Mouse (Mus musculus) ZHBTc4 (cell line): ENCODE results near the gene Rnf34.

Experiments used
- DNase-seq: peaks from one replicate; pipeline ENCODE4 v3.0.0-alpha.2; 2011; ENCODE audit warnings: low read depth, low spot score

Rnf34 gene

DNA sequence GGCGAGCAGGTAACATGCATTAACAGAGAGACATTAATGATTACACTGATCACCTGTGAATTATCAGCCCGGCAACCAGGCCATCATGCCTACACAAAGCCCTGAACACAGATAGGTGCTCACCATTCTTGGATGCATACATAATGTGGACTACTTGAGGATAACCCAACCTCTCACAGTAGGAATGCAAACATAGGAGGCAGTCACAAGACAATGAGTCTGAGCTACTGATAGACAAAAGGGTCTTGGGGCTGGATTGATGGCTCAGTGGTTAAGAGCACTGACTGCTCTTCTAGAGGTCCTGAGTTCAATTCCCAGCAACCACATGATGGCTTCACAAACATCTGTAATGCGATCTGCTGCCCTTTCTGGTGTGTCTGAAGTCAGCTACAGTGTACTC, 22.8 kb downstream of the Rnf34 start:
- DNase-seq = peak; percentile 66

GRCm38 (mm10) chr5:122873573-122873972, 23.7 kb downstream of the Rnf34 start:
- DNase-seq = no peak

DNA sequence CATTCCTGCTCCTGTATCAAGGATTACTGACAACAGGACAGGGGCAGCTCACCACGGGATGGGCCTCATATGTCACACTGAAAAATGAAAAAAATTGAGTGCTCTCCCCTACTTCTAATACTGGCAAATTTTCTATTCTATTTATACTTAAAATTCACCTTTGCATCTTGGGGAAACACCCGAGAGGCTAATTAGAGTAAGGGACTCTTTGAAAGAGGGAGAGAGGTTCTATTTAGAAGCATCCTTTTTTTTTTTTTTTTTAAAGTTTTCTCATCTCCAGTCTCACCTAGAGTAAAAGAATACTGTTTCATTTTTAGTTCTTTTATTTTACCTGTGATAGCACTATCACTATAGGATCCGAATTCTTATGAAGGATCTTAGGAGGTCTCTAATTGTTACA, 24.5 kb downstream of the Rnf34 start:
- DNase-seq = no peak

DNA sequence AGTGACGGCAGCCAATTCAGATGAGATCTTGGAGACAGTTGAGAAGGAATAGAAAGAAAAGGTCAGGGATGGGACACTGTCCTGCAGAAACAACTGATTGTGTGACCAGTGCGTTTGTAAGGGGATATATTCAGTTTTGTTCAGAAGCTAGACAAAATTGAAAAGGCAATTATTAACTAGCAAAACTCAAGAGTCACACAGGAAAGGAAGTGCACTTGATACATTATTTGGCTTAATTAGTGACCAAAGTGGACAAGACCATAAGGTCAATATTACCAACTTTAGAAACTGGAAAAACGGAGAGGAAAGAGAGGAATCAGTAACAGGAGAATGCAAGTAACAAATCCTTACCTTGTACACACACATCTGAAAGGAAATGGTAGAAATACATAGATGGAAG, 26.8 kb downstream of the Rnf34 start:
- DNase-seq = no peak

DNA sequence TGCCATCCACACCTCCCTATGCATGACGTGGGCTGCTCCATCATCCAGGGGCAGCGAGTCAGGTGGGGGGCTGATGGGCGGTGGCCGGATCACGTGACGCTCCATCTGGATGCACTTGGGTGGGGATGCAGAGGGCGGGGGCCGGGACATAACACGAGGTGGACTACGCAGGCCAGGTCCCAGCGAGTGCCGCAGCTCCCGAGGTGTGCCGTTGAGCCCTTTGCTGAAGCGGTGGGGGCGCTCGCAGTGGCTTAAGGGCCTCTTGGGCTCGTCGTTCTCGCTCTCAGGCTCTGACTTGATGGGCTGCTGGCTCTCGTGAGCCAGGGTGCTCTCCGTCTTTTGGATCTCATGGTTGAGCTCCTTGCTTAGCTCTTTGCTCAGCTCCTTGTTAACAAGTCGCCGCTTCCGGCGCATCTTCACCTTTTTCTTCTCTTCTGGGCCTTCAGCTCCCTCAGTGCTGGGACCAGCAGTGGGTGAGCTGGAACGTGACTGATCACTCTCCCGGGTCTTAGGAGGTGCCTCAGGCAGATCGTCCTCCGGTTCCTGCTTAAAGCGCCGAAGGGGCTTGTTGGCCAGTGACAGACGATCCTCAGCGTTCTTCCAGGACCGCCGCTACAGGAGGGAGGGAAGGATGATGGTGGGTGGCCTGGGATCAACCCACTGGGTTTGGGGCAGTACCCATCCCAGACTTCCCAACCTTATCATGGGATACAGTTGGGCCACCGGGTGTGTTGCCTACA, 30.6 kb downstream of the Rnf34 start:
- peak; percentile 51 for DNase-seq

- DNase-seq = peak; percentile 89
Measured at GRCm38 (mm10) chr5:122881313-122881712, 31.5 kb downstream of the Rnf34 start.

- peak; percentile 13 for DNase-seq
Measured at GRCm38 (mm10) chr5:122882256-122883050, 32.6 kb downstream of the Rnf34 start.

DNA sequence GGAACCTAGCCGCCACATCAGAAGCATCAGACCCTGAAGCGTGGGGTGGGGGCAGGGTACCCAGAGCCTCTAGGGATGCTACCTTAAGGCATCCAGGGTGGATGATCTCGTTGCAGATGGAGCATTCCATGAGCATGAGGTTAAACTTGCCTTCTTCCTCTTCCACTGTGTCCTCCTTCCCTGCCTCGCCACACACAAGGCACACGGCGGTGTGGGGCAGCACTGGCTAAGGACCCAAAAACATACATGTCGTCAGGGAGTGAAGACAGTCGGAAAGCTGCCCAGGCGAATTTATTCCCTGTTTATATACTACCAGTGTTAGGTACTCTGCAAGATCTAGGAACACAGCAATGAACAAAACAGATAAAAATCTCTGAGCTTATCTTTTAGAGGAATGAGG, 33.4 kb downstream of the Rnf34 start:
- DNase-seq = no peak

DNA sequence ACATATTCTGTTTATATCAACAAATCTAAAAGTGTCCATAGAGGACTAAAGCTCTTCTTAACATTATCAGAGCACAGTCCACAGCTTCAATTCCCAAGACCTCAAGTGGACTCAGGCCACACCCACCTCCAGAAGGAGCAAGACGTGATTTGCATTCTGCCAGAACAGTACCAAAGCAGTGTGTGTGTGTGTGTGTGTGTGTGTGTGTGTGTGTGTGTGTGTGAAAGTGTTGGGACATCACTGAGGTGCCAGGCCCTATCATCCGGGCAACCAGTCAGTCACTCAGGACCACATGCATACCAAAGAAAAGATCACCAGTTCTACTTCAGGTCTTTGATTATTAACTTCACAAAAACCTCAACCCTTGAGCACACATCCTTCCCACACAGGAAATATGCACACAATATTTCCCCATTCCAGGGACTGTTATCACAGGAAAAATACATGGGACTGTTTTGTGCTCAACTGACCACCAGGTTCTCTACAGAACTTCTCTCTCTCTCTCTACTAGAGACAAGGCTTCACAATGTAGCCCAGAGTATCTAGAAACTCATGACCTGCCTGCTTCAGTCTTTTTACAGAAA, 33.9 kb downstream of the Rnf34 start:
- DNase-seq = no peak

GRCm38 (mm10) chr5:122884594-122885348, 34.9 kb downstream of the Rnf34 start:
- no peak for DNase-seq

DNA sequence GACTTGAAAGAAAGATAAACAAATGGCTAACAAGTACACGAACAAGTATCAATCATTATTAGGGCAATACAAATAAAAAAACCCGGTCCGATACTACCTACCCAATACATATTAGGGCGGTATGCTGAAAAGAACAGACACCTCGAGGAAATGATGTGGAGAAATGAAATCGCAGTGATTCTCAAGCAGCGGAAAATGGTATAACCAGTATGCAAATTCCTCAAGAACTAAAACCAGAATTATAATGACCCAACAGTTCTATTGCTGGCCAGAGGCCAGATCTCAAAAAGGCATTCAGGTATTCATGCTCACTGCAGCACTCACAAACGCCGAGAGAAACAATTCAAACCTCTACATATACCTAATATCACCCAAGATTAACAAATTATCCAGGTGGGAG, 37.2 kb downstream of the Rnf34 start:
- DNase-seq = no peak

- DNase-seq = no peak
Measured at GRCm38 (mm10) chr5:122887926-122888611, 38.2 kb downstream of the Rnf34 start.

DNA sequence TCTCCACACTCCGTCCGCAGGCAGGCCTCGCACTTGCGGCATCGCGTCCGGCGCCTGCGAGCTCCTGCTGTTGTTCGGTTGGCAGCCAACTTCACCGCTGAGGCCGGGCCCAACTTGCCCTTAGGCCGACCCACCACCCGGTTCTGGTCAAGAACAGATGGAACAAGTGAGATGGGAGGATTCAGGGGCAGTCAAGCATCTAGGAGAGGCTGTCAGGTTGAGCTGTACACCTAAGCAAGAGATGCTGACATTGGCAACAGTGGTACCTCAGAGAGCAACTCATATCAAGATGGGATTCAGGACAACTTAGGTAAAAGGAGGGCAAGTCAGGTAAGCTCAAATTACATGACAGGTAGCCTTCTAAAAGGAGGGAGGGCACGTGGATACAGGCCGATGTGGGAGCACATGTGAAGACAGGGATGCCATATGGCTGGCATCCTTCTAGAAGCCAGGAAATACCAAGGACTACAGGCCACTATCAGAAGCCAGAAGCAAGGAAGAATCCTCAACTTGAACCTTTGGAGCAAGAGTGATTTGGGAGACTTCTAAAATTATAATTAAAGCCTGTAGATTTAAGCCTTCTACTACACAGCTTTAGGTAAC, 38.9 kb downstream of the Rnf34 start:
- DNase-seq = peak; percentile 23

DNA sequence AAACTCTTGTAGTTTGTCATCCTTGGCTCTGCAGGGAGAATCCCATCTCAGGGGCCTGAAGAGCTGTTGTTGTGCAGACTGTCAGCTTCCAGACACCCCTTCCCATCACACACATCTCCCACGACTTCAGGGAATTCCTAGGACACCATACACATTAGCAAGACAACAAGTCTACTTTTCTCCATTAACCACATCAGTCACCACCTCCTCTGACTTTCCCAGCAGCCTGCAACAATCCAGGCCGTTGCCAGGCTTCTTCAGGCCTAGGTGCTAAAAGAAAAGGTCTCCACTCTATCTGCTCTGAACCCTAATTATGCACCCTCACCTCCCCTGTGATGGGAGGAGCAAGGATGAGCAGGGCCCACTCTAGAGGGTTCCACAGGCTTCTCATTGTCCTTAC, 40.5 kb downstream of the Rnf34 start:
- peak; percentile 70 for DNase-seq

GRCm38 (mm10) chr5:122893270-122893669, 43.4 kb downstream of the Rnf34 start:
- DNase-seq = no peak

DNA sequence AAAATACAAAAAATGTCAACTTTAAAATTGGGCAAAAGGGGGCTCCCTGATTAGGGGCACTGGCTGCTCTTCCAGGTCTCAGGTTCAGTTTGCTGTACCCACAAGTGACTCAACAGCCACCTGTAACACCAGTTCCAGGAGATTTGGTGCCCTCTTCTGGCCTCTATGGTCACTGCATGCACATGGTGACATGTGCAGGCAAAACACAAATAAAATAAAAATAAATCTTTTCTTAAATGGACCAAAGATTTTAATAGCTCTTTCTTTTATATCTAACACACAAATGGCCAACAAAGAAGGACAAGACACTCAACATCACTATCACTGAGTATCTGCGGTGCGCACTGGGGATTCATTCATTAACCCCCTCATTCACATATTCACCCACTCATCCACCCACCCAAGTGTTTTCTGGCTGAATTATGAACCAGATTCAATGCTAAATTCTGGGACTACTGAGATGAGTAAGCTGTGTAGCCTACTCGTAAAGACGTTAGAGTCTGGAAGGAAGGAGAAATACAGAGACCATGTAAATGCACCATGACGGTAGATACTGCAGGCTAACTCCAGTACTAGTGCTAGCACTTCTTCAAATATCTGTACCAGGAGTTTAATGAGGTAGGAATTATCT, 44.3 kb downstream of the Rnf34 start:
- peak; percentile 79 for DNase-seq

DNA sequence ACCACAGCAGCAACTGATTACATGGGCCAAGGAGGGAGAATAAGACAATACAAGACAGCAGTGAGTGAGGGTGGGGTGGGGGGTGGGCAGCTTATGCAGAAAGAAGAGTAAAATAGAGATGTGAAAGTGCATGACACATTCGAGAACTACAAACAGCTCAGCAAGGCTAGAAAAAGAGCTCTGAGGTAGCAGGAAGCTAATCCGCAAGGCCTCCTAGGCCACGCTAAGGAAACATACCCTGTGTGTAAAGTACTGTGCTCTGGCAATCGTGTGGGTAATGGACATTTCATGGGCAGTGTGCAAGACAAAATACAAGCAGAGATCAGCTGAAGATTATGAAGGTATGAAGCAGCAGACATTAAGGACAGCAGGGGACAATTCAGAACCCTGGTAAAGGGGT, 45.0 kb downstream of the Rnf34 start:
- no peak for DNase-seq

DNA sequence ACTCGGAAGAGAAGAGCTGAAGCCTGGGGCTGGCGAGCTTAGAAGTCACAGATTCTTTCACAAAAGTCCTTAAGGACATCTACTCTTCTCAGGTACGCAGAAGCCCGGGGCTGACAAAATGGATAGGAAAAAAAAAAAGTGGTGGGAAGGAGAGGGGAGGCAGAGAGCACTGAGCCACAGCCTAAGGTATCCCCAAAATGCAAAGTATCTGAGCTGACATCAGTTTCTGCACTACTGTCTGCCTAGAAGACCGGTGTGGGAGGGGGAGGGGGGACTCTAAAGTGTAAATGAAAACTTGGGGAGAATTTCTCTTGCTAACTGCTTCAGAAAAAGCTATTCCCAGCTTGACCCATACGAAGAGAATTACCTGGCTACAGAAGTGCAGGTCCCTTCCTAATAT, 48.3 kb downstream of the Rnf34 start:
- no peak for DNase-seq

DNA sequence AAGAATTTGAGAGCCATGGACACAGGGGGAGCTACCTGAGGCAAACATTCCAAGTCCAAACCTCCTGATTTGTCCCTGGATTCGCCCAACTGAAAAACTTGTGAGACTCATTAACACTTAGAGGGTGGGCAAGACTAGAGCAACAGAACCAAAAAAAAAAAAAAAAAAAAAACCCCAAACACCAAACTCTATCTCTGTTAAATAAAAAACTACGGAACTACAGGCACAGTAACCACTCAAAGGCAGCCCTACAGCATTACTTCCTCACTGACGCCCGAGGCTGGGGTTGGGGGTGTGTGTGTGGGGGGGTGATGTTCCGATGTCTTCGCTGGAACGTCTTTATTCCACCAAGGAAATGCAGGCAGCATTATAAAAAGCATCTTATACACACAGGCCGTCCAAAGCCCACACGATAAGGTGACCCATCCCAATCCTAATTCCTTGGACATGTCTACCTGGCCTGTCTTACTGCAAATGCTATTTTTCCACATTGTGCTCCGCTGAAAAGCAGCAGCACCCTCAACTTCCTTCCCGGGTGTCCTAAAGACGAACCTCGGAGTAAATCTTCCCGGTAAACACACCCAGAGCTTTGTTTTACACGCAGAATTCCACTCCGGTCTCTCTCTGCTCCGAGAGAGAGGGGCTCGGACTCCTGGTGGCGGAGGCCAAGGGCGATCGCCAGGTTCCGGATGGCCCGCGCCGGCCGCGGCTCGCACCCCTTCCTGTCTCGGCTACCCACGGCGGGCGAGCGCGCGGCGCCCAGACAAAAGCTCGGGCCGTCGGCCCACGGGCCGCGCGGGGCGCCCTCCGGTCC, 49.3 kb downstream of the Rnf34 start:
- DNase-seq = no peak
